20 mouse cellular contexts compared by ENCODE assay signal in the genomic region with DNA sequence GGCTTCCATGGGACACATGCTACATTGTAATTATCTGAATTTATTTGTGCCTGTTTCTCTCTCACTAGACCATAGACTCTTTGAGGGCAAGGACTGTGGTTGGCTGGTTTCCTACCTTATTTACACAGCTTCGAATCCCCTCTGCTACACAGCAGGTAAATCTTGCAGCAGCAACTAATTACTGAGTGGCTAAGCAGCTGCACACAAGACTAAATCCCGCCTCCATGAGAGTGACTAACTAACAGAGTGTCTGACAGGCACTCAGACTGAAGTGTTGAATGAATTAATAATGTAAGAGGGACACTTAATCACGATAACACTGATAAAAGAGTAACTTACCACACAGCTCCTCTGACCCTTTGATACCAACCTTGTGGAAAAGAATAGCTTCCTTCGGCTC.
"Had no signal": no experiment of that assay in that cellular context is flagged by ENCODE, and none has a peak within 500 bp of the region (broad histone marks: within the 10 kb centered on the region; RNA-seq: fewer than 3 reads in every experiment).

No protein-coding gene starts in this region.

- H3K4me2 ChIP-seq: intestine, embryonic 15.5 days; limb, embryonic 12.5 days; limb, embryonic 15.5 days; liver, embryonic 11.5 days; lung, embryonic 14.5 days; stomach, embryonic 15.5 days had no signal

- H3K27ac ChIP-seq: intestine, embryonic 15.5 days; limb, embryonic 12.5 days; limb, embryonic 15.5 days; liver, embryonic 14.5 days; macrophage; stomach, embryonic 15.5 days had no signal

- H3K9me3 ChIP-seq: intestine, embryonic 15.5 days; limb, embryonic 12.5 days; limb, embryonic 15.5 days; stomach, embryonic 15.5 days had no signal

- H3K36me3 ChIP-seq: intestine, embryonic 15.5 days; limb, embryonic 12.5 days; limb, embryonic 15.5 days; stomach, embryonic 15.5 days had no signal

- H3K4me1 ChIP-seq: stomach, embryonic 15.5 days had no signal

- H3K4me3 ChIP-seq: intestine, embryonic 15.5 days; limb, embryonic 12.5 days; limb, embryonic 15.5 days; stomach, embryonic 15.5 days had no signal

- ATAC-seq: intestine, embryonic 15.5 days; liver, postnatal 0 days; lung, postnatal 0 days had no signal

- H3K27me3 ChIP-seq: intestine, embryonic 15.5 days; limb, embryonic 12.5 days; limb, embryonic 15.5 days; stomach, embryonic 15.5 days had no signal

- H3K9ac ChIP-seq: intestine, embryonic 15.5 days; limb, embryonic 12.5 days; limb, embryonic 15.5 days; liver, embryonic 14.5 days; liver, postnatal 0 days; lung, embryonic 14.5 days; stomach, embryonic 15.5 days had no signal

- DNase-seq: kidney, adult 11 months; kidney, adult 9 months; kidney, postnatal 14 days; kidney, postnatal 4 days; left cerebral cortex, postnatal 4 days; liver, postnatal 0 days; lung, embryonic 14.5 days; right cerebral cortex, postnatal 25 days; spleen, adult 18-20 months; thymus, adult 2 months; thymus, postnatal 14 days; thymus, postnatal 4 days had no signal
